Mouse (Mus musculus): ENCODE results near the gene Musk. TPM values are rescaled to one million over a fixed set of nuclear protein-coding genes. Genes with fewer than 3 reads are reported as not detected.

Gene Musk
- polyA plus RNA-seq, 1 experiment from 2014 or later: 1.7 TPM

DNA sequence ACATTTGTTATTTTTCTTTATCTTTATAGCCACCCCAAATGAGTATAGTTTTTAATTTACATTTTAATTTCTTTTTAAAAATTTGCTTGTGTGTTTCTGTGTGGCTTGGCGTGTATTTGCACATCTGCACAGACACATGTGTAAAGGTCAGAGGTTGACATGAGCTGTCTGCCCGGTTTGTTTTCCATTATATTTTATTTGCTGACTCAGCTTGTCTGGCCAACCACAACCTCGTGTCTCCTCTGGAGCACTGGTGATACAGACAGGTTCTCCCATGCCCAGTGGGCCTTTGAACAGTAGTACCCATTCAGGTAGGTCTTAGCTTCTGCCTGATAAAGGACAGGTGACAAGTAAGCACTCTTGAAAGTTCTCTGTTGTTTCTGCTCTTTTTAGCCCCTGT lies 7.3 kb downstream of the Musk start:
- no peak overlapping the region for H3K4me3 ChIP-seq (ENCODE audit: low read depth, low read length)
- H3K27ac ChIP-seq (replicated peaks; ENCODE audit: low read depth, low read length): no peak overlapping the region
- 86% methylated on average over 3 of the region's 3 CpGs for WGBS
- no peaks in the 10 kb centered on the region for H3K4me1 ChIP-seq (ENCODE audit: control insufficient read depth, insufficient read depth, low read length)
- no peaks in the 10 kb centered on the region for H3K27me3 ChIP-seq (ENCODE audit: control insufficient read depth, insufficient read depth, low read length)
- no peak overlapping the region for H3K9ac ChIP-seq (ENCODE audit: low read length)
- DNase-seq (ENCODE audit: low spot score) (no peak), ATAC-seq (ENCODE audit: insufficient number of reproducible peaks, low FRiP score, low TSS enrichment, low read depth) (no peak)
- H3K4me2 ChIP-seq (ENCODE audit: low read depth, severe bottlenecking): no peak overlapping the region
- no peaks in the 10 kb centered on the region for H3K9me3 ChIP-seq (ENCODE audit: control insufficient read depth, low read length)
- H3K36me3 ChIP-seq (ENCODE audit: control insufficient read depth, insufficient read depth, low read length): no peaks in the 10 kb centered on the region

DNA sequence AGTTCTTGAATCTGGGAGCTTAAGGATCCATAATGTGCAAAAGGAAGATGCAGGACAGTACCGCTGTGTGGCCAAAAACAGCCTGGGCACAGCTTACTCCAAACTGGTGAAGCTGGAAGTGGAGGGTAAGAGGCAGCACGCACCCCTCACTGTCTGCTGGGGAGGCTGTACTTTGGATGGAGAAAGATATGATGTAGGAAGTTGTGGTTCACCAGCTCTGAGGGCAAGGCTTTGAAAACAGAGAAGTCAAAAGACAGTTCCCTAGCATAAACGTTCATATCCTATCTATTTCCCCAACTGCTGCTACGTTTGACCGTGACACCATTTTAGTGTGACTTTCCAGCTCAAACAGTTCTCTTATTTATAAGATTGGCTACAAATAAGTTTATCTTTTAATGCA lies 18.1 kb downstream of the Musk start:
- no peaks in the 10 kb centered on the region for H3K4me1 ChIP-seq (ENCODE audit: control insufficient read depth, insufficient read depth, low read length)
- WGBS: 93% methylated on average over 5 of the region's 5 CpGs
- no peaks in the 10 kb centered on the region for H3K9me3 ChIP-seq (ENCODE audit: control insufficient read depth, low read length)
- H3K9ac ChIP-seq (ENCODE audit: low read length): no peak overlapping the region
- no peak overlapping the region for H3K27ac ChIP-seq (replicated peaks; ENCODE audit: low read depth, low read length)
- H3K36me3 ChIP-seq (ENCODE audit: control insufficient read depth, insufficient read depth, low read length): no peaks in the 10 kb centered on the region
- ATAC-seq (ENCODE audit: insufficient number of reproducible peaks, low FRiP score, low TSS enrichment, low read depth) (no peak), DNase-seq (ENCODE audit: low spot score) (no peak)
- H3K4me3 ChIP-seq (ENCODE audit: low read depth, low read length): no peak overlapping the region
- H3K4me2 ChIP-seq (ENCODE audit: low read depth, severe bottlenecking): no peak overlapping the region
- no peaks in the 10 kb centered on the region for H3K27me3 ChIP-seq (ENCODE audit: control insufficient read depth, insufficient read depth, low read length)

DNA sequence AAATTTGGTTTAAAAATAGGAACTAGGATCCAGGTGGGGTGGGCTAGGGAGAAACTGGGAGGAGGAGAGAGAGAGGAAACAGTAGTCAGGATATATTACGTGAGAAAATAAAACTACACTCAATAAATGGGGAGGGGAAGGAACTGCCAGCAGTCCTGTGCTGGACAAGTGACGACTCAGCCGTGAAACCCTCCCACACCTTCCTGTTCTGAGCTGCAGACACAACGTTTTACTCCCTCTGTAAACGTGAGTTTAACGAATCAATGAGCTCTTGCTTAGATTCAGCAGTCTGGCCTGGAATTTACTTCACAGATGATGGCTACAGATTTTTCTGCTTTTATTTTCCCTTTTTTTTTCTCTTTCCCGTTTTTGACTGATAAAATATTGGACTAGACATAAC lies 18.8 kb downstream of the Musk start:
- H3K9ac ChIP-seq (ENCODE audit: low read length): no peak overlapping the region
- H3K4me1 ChIP-seq (ENCODE audit: control insufficient read depth, insufficient read depth, low read length): no peaks in the 10 kb centered on the region
- ATAC-seq (ENCODE audit: insufficient number of reproducible peaks, low FRiP score, low TSS enrichment, low read depth): no peak
- no peak overlapping the region for H3K4me2 ChIP-seq (ENCODE audit: low read depth, severe bottlenecking)
- DNase-seq (ENCODE audit: low spot score): no peak
- 27% methylated on average over 7 of the region's 7 CpGs for WGBS
- no peaks in the 10 kb centered on the region for H3K9me3 ChIP-seq (ENCODE audit: control insufficient read depth, low read length)
- H3K27me3 ChIP-seq (ENCODE audit: control insufficient read depth, insufficient read depth, low read length): no peaks in the 10 kb centered on the region
- no peaks in the 10 kb centered on the region for H3K36me3 ChIP-seq (ENCODE audit: control insufficient read depth, insufficient read depth, low read length)
- no peak overlapping the region for H3K27ac ChIP-seq (replicated peaks; ENCODE audit: low read depth, low read length)
- H3K4me3 ChIP-seq (ENCODE audit: low read depth, low read length): no peak overlapping the region

DNA sequence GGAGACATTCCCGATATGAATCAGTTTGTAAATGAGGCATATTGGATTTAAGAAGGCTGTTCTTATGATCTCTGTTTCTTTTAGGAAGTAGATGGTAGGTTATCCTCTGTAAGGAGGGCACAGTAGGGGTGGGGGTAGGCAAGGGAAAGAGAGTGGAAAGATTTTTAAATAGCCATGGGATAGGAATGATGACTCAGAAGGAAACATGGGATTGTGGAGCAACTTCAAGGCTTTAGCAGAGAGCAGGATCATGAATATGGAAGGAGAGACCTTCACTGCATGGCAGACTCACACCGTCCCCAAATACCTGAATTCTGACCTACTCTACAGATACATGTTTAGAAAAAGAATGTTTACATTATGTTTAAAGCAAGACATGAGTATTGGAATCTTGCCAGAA lies 21.7 kb downstream of the Musk start:
- Histone ChIP-seq H3K36me3 (ENCODE audit: control insufficient read depth, insufficient read depth, low read length) (no peaks in the 10 kb centered on the region), H3K27me3 (ENCODE audit: control insufficient read depth, insufficient read depth, low read length) (no peaks in the 10 kb centered on the region), H3K4me2 (ENCODE audit: low read depth, severe bottlenecking) (no peak overlapping the region), H3K4me3 (ENCODE audit: low read depth, low read length) (no peak overlapping the region), H3K9me3 (ENCODE audit: control insufficient read depth, low read length) (no peaks in the 10 kb centered on the region), H3K27ac (replicated peaks; ENCODE audit: low read depth, low read length) (no peak overlapping the region), H3K9ac (ENCODE audit: low read length) (no peak overlapping the region), H3K4me1 (ENCODE audit: control insufficient read depth, insufficient read depth, low read length) (no peaks in the 10 kb centered on the region)
- DNase-seq (ENCODE audit: low spot score) (no peak), ATAC-seq (ENCODE audit: insufficient number of reproducible peaks, low FRiP score, low TSS enrichment, low read depth) (no peak)
- 79% methylated on average over 2 of the region's 2 CpGs for WGBS

DNA sequence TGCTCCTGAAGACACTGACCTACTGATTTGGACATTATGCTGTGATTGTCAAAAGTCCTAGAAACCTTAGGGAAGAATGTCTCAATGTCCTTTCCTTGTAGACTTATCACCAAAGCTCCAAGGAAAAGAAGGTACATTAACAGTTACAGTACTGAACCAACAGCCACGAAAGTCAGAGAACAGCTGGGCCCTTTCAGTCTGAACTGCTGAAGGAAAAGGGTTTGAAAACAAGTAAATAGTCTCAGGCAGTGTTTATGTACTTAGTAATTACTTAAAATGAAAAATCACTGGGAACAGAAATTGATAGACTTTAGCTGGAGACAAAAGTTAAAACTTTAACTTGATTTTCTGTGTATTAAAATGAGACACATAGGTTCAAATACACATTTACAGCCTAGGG lies 27.6 kb downstream of the Musk start:
- no peak overlapping the region for H3K4me3 ChIP-seq (ENCODE audit: low read depth, low read length)
- ATAC-seq (ENCODE audit: insufficient number of reproducible peaks, low FRiP score, low TSS enrichment, low read depth): no peak
- H3K9ac ChIP-seq (ENCODE audit: low read length): no peak overlapping the region
- H3K9me3 ChIP-seq (ENCODE audit: control insufficient read depth, low read length): no peaks in the 10 kb centered on the region
- no peaks in the 10 kb centered on the region for H3K36me3 ChIP-seq (ENCODE audit: control insufficient read depth, insufficient read depth, low read length)
- H3K27me3 ChIP-seq (ENCODE audit: control insufficient read depth, insufficient read depth, low read length): no peaks in the 10 kb centered on the region
- WGBS: 69% methylated on average over 1 of the region's 1 CpGs
- H3K4me1 ChIP-seq (ENCODE audit: control insufficient read depth, insufficient read depth, low read length): no peaks in the 10 kb centered on the region
- H3K4me2 ChIP-seq (ENCODE audit: low read depth, severe bottlenecking): no peak overlapping the region
- H3K27ac ChIP-seq (replicated peaks; ENCODE audit: low read depth, low read length): no peak overlapping the region
- DNase-seq (ENCODE audit: low spot score): no peak

DNA sequence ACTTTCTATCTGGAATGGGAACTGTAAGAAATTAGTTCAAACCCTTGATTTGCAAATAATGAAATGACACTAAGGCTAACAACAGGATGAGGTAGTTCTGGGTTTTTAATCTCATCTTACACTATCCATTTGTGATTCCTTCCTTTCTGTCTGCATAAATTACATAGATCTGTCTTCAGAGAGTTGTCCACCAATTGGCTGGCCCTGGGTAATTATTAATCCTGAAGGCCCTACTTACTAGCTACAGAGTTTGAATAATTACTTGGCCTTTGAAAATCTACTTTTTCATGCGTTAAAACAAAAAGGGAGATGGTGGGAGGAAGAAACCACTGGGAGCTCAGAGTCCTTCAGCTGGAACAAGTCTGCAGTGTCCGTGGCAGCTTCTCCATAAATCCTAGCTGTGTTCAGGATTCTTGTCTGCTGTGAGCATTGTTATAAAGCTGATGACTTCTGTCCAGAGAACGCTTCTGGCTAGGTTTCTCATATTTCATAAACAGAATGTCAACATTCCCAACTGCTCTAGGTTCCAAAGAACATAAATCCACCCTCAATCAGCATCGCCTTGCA lies 29.3 kb downstream of the Musk start:
- DNase-seq (ENCODE audit: low spot score): no peak
- Histone ChIP-seq H3K9ac (ENCODE audit: low read length) (no peak overlapping the region), H3K4me1 (ENCODE audit: control insufficient read depth, insufficient read depth, low read length) (no peaks in the 10 kb centered on the region), H3K27ac (replicated peaks; ENCODE audit: low read depth, low read length) (no peak overlapping the region), H3K36me3 (ENCODE audit: control insufficient read depth, insufficient read depth, low read length) (no peaks in the 10 kb centered on the region), H3K4me3 (ENCODE audit: low read depth, low read length) (no peak overlapping the region), H3K27me3 (ENCODE audit: control insufficient read depth, insufficient read depth, low read length) (no peaks in the 10 kb centered on the region), H3K9me3 (ENCODE audit: control insufficient read depth, low read length) (no peaks in the 10 kb centered on the region), H3K4me2 (ENCODE audit: low read depth, severe bottlenecking) (no peak overlapping the region)
- no peak for ATAC-seq (ENCODE audit: insufficient number of reproducible peaks, low FRiP score, low TSS enrichment, low read depth)
- 61% methylated on average over 4 of the region's 4 CpGs for WGBS

DNA sequence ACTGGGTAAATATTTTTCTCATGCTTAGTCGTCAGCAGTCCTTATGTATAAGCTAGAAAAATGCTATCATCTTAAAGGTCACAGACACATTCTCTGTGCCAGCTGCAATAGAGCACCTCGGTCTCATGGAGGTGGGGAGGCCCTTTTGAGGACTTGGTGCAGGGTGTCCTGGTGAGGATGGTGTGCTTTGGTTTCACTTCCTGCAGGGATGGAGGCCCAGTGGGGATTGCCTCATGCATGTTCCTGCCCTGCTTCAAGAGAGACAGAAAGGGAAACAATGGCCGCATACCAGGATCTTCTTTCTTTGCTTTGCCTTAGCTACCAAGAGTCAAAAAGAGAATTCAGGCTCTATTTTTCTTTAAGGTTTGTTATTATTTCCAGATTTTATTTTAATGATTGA lies 31.8 kb downstream of the Musk start:
- 86% methylated on average over 3 of the region's 3 CpGs for WGBS
- Histone ChIP-seq H3K9me3 (ENCODE audit: control insufficient read depth, low read length) (no peaks in the 10 kb centered on the region), H3K4me2 (ENCODE audit: low read depth, severe bottlenecking) (no peak overlapping the region), H3K36me3 (ENCODE audit: control insufficient read depth, insufficient read depth, low read length) (no peaks in the 10 kb centered on the region), H3K27ac (replicated peaks; ENCODE audit: low read depth, low read length) (no peak overlapping the region), H3K9ac (ENCODE audit: low read length) (no peak overlapping the region), H3K27me3 (ENCODE audit: control insufficient read depth, insufficient read depth, low read length) (no peaks in the 10 kb centered on the region), H3K4me3 (ENCODE audit: low read depth, low read length) (no peak overlapping the region), H3K4me1 (ENCODE audit: control insufficient read depth, insufficient read depth, low read length) (no peaks in the 10 kb centered on the region)
- no peak for ATAC-seq (ENCODE audit: insufficient number of reproducible peaks, low FRiP score, low TSS enrichment, low read depth)
- no peak for DNase-seq (ENCODE audit: low spot score)

DNA sequence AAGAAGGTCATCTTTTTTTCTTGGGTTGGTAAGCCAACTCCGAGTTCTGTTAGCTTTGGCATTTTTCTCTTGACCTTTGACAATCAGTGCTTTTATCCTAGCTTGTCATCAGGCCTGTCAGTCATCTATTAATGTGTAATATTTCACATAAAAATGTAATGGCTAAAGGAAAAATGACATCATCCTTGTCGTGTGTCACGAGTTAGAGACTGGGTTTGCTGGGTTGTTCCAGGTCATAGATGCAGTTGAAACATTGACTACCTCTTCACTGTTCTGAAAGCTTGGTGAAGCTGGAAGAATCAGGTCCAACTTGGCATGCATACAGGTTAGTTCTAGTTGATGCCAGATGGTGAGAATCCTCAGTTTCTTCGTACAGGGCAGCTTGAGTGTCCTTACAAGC lies 34.5 kb downstream of the Musk start:
- DNase-seq (ENCODE audit: low spot score) (no peak), ATAC-seq (ENCODE audit: insufficient number of reproducible peaks, low FRiP score, low TSS enrichment, low read depth) (no peak)
- Histone ChIP-seq H3K9me3 (ENCODE audit: control insufficient read depth, low read length) (no peaks in the 10 kb centered on the region), H3K9ac (ENCODE audit: low read length) (no peak overlapping the region), H3K27ac (replicated peaks; ENCODE audit: low read depth, low read length) (no peak overlapping the region), H3K27me3 (ENCODE audit: control insufficient read depth, insufficient read depth, low read length) (no peaks in the 10 kb centered on the region), H3K36me3 (ENCODE audit: control insufficient read depth, insufficient read depth, low read length) (no peaks in the 10 kb centered on the region), H3K4me2 (ENCODE audit: low read depth, severe bottlenecking) (no peak overlapping the region), H3K4me1 (ENCODE audit: control insufficient read depth, insufficient read depth, low read length) (no peaks in the 10 kb centered on the region), H3K4me3 (ENCODE audit: low read depth, low read length) (no peak overlapping the region)
- WGBS: 78% methylated on average over 4 of the region's 4 CpGs

DNA sequence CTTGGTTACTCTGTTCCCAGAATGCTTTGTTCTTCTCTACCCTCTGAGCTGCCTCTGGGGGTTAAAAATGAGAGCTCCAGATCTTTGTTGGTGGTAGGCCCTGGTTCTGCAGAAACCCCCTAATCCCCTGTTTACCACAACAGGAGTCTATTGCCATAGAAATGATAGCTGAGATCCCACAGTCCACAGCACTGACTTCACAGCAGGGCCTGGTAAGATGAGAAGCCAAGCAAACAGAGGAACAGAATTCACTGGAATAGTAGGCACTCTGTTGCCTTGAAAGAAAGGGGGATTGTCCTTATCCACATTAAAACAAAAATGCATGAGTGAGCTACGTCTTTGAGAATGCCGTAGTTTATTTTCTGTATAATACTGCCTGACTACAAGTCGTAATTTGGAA lies 41.0 kb downstream of the Musk start:
- ATAC-seq (ENCODE audit: insufficient number of reproducible peaks, low FRiP score, low TSS enrichment, low read depth) (no peak), DNase-seq (ENCODE audit: low spot score) (no peak)
- no peaks in the 10 kb centered on the region for H3K36me3 ChIP-seq (ENCODE audit: control insufficient read depth, insufficient read depth, low read length)
- no peak overlapping the region for H3K27ac ChIP-seq (replicated peaks; ENCODE audit: low read depth, low read length)
- no peaks in the 10 kb centered on the region for H3K27me3 ChIP-seq (ENCODE audit: control insufficient read depth, insufficient read depth, low read length)
- H3K4me3 ChIP-seq (ENCODE audit: low read depth, low read length): no peak overlapping the region
- no peak overlapping the region for H3K9ac ChIP-seq (ENCODE audit: low read length)
- no peak overlapping the region for H3K4me2 ChIP-seq (ENCODE audit: low read depth, severe bottlenecking)
- no peaks in the 10 kb centered on the region for H3K9me3 ChIP-seq (ENCODE audit: control insufficient read depth, low read length)
- H3K4me1 ChIP-seq (ENCODE audit: control insufficient read depth, insufficient read depth, low read length): no peaks in the 10 kb centered on the region
- 77% methylated on average over 3 of the region's 3 CpGs for WGBS
